Mouse (Mus musculus) kidney, adult 2 months (tissue): ENCODE data around the gene Nub1. TPM values are rescaled to one million over a fixed set of nuclear protein-coding genes. Genes with fewer than 3 reads are reported as not detected.
A peak's percentile ranks its signal among the peaks of the same experiment; 100 is the strongest.

ENCODE experiments used
- DNase-seq: peaks from one replicate; pipeline ENCODE4 v3.0.0; 2021
- H3K27ac ChIP-seq: fragments of 200-500 bp; 2 replicates; pipeline ENCODE4 v1.5.1; 2012; ENCODE audit warnings: low read depth, low read length, control low read depth, inconsistent platforms; ENCODE audit not compliant: insufficient read depth
- H3K27me3 ChIP-seq: fragments of 200-500 bp; replicated peaks from 2 replicates; pipeline ENCODE4 v1.6.1; 2012; ENCODE audit warnings: mild to moderate bottlenecking, moderate library complexity, low read length, inconsistent platforms; ENCODE audit not compliant: control insufficient read depth, insufficient read depth
- H3K36me3 ChIP-seq: fragments of 200-500 bp; 2 replicates; pipeline ENCODE4 v1.6.1; 2012; ENCODE audit warnings: mild to moderate bottlenecking, moderate library complexity, low read length, inconsistent platforms; ENCODE audit not compliant: control insufficient read depth, insufficient read depth
- H3K4me1 ChIP-seq: fragments of 200-500 bp; 2 replicates; pipeline ENCODE4 v1.6.1; 2011; ENCODE audit warnings: low read length; ENCODE audit not compliant: control insufficient read depth, insufficient read depth
- H3K4me3 ChIP-seq: fragments of 200-500 bp; 2 replicates; pipeline ENCODE4 v1.5.1; 2011; ENCODE audit warnings: mild to moderate bottlenecking, low read depth, low read length, control low read depth; ENCODE audit not compliant: insufficient read depth
- CTCF ChIP-seq: fragments of 200-500 bp; conservative IDR thresholded peaks from 2 replicates; pipeline ENCODE4 v1.5.1; 2011; ENCODE audit warnings: low read depth, mild to moderate bottlenecking, control low read depth, low read length, moderate library complexity, mixed read lengths; ENCODE audit not compliant: insufficient read depth, insufficient read length
- POLR2A ChIP-seq: fragments of 200-500 bp; IDR thresholded peaks from one replicate; pipeline ENCODE4 v1.6.1; 2011; ENCODE audit warnings: low read depth, low read length, control low read depth
- WGBS: fragments of 180-500 bp; shearing (Covaris S2); methylation state at CpG from one replicate; pipeline ENCODE4 v1.1.7; 2018; 5-methylcytosine and 5-hydroxymethylcytosine counted together
- polyA plus RNA-seq: library from polyadenylated mRNA; depleted of rRNA; stranded (reverse); fragments of >200 nt; gene quantifications from 2 replicates; pipeline ENCODE4 v1.2.3, GENCODE M21; 2012

Nub1 gene
- polyA plus RNA-seq, 1 experiment: 37.5 TPM

GRCm38 (mm10) chr5:24730986-24731385 lies 45.7 kb downstream of the Nub1 start:
- H3K4me1 ChIP-seq: no peaks in the 10 kb centered on the region; the same call in 1 of the 2 replicates
- H3K36me3 ChIP-seq: no peaks in the 10 kb centered on the region
- peaks cover 6% of the 10 kb centered on the region; the same call in 1 of the 2 replicates for H3K27me3 ChIP-seq
- WGBS: 13% methylated on average over 15 of the region's 15 CpGs
- peak overlapping the region; percentile 49 for H3K4me3 ChIP-seq
- peak overlapping the region; percentile 56; the same call in 1 of the 2 replicates for H3K27ac ChIP-seq
- TF ChIP-seq CTCF (no peak), POLR2A (no peak)
- peak; percentile 27 for DNase-seq

- peak; percentile 66 for DNase-seq
- no peak for TF ChIP-seq POLR2A
- TF ChIP-seq CTCF: no peak
- Histone ChIP-seq H3K27ac (0 out of 2 replicates have a peak overlapping the region, but pooled peaks have one; percentile 26), H3K4me3 (no peak overlapping the region), H3K4me1 (no peaks in the 10 kb centered on the region; the same call in 1 of the 2 replicates), H3K36me3 (no peaks in the 10 kb centered on the region), H3K27me3 (peaks cover 6% of the 10 kb centered on the region; the same call in 1 of the 2 replicates)
- 10% methylated on average over 8 of the region's 8 CpGs for WGBS
Measured at GRCm38 (mm10) chr5:24733134-24733533, 47.8 kb downstream of the Nub1 start.

GRCm38 (mm10) chr5:24733771-24734426 lies 48.6 kb downstream of the Nub1 start:
- DNase-seq: no peak
- Histone ChIP-seq H3K27me3 (peaks cover 6% of the 10 kb centered on the region; the same call in 1 of the 2 replicates), H3K27ac (no peak overlapping the region), H3K36me3 (no peaks in the 10 kb centered on the region), H3K4me3 (no peak overlapping the region), H3K4me1 (no peaks in the 10 kb centered on the region; the same call in 1 of the 2 replicates)
- WGBS: 69% methylated on average over 7 of the region's 7 CpGs
- no peak for TF ChIP-seq CTCF
- no peak for TF ChIP-seq POLR2A

- 95% methylated on average over 10 of the region's 10 CpGs for WGBS
Measured at GRCm38 (mm10) chr5:24737595-24737994, 52.3 kb downstream of the Nub1 start.

GRCm38 (mm10) chr5:24738517-24738916 lies 53.2 kb downstream of the Nub1 start:
- WGBS: 87% methylated on average over 1 of the region's 1 CpGs
- Histone ChIP-seq H3K4me3 (no peak overlapping the region), H3K27me3 (no peaks in the 10 kb centered on the region), H3K4me1 (no peaks in the 10 kb centered on the region), H3K27ac (peak overlapping the region; percentile 18; the same call in 1 of the 2 replicates), H3K36me3 (no peaks in the 10 kb centered on the region)
- TF ChIP-seq CTCF (no peak), POLR2A (no peak)
- no peak for DNase-seq

More at GRCm38 (mm10) chr5:24737595-24737994, 52.3 kb downstream of the Nub1 start:
- Histone ChIP-seq H3K27me3 (no peaks in the 10 kb centered on the region), H3K4me3 (no peak overlapping the region), H3K36me3 (no peaks in the 10 kb centered on the region), H3K27ac (no peak overlapping the region), H3K4me1 (no peaks in the 10 kb centered on the region; the same call in 1 of the 2 replicates)
- DNase-seq: no peak
- no peak for TF ChIP-seq POLR2A
- no peak for TF ChIP-seq CTCF

- TF ChIP-seq CTCF: no peak
- TF ChIP-seq POLR2A: no peak
- H3K4me3 ChIP-seq: no peak overlapping the region
- H3K4me1 ChIP-seq: no peaks in the 10 kb centered on the region
- peak overlapping the region; percentile 32 for H3K27ac ChIP-seq
- peak; percentile 84 for DNase-seq
- H3K36me3 ChIP-seq: no peaks in the 10 kb centered on the region
- WGBS: 57% methylated on average over 15 of the region's 15 CpGs
- no peaks in the 10 kb centered on the region for H3K27me3 ChIP-seq
Measured at GRCm38 (mm10) chr5:24739141-24739753, 53.9 kb downstream of the Nub1 start.

- 81% methylated on average over 15 of the region's 15 CpGs for WGBS
- Histone ChIP-seq H3K4me1 (no peaks in the 10 kb centered on the region), H3K4me3 (no peak overlapping the region), H3K27me3 (no peaks in the 10 kb centered on the region), H3K36me3 (no peaks in the 10 kb centered on the region), H3K27ac (no peak overlapping the region)
- DNase-seq: no peak
- TF ChIP-seq CTCF (no peak), POLR2A (no peak)
Measured at GRCm38 (mm10) chr5:24741172-24741885, 56.0 kb downstream of the Nub1 start.
